In the genomic region with DNA sequence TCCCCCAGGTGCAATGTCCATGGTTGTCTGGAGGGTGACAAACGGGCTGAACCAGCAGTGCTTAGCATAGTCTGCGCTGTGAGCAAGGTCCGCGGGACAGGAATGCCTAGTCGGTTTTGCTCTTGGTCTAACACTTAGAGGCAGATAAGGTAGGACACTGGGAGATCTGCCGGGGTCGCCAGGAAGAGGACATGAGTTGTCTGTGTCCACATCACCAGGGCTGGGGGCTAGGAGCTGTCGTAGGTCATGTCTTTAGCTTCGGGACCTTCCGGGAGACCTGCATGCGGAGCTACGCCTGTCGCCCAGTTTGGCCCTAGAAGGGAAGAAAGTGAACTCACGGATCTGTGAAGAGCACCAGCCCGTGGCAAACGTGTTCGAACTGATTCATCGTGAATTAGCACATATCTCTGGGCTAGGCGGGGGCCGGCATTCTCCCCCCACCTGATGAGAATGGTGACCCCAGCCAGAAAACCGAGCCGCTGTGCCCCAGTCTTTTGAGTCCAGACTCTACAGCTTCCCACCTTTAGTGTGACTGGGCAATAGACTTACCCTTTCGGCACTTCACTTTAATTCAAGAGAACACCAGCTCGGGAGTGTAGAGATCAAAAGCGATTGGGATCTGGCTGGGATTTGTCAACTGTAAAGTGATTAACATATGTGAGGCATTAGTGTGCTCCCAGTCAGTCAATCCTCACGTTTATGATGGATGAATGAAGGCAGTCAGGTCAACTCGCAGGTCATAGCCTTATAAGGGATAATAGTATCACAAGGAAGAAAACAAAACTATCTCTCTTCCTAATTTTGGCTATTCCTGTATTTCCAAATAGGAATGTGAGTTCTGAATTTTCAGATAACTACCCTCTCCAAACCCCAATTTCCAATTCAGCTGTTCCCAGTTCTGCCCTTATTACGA, we compare ENCODE assay signal across 8 mouse cellular contexts. TPM values are rescaled to one million over a fixed set of nuclear protein-coding genes. Genes with fewer than 3 reads are reported as not detected.
DNase-seq lines count a peak whose midpoint lies in the region; ATAC-seq and TF ChIP-seq lines count a peak whose summit lies in the region.

No protein-coding gene starts in this region.

- no peak for TF ChIP-seq EP300 in stomach, postnatal 0 days (optimal IDR thresholded peaks at IDR 0.05)

- H3K27me3 ChIP-seq in spleen, adult 2 months (ENCODE audit: control insufficient read depth, insufficient read depth, low read length), result peaks cover 22% of the 10 kb centered on the region
- peaks cover 82% of the 10 kb centered on the region for H3K27me3 ChIP-seq in hindbrain, embryonic 13.5 days
- peaks cover 94% of the 10 kb centered on the region for H3K27me3 ChIP-seq in liver, embryonic 11.5 days (replicated peaks; ENCODE audit: control insufficient read depth, insufficient read depth, low read length)
- H3K27me3 ChIP-seq in stomach, postnatal 0 days (ENCODE audit: control insufficient read depth, insufficient read depth, low read length), result no peaks in the 10 kb centered on the region

- no peak for ATAC-seq in hindbrain, embryonic 13.5 days (ENCODE audit: low FRiP score)
- no peak for ATAC-seq in liver, embryonic 11.5 days (replicated peaks; ENCODE audit: low FRiP score)
- no peak for ATAC-seq in stomach, postnatal 0 days (ENCODE audit: low FRiP score, low TSS enrichment)

- H3K4me1 ChIP-seq in spleen, adult 2 months (ENCODE audit: control insufficient read depth, insufficient read depth, insufficient read length), result peaks cover 19% of the 10 kb centered on the region
- H3K4me1 ChIP-seq in hindbrain, embryonic 13.5 days (replicated peaks), result peaks cover 53% of the 10 kb centered on the region
- H3K4me1 ChIP-seq in liver, embryonic 11.5 days (replicated peaks; ENCODE audit: control insufficient read depth, insufficient read depth, low read length), result peaks cover 4% of the 10 kb centered on the region; the same call in 1 of the 2 replicates
- peaks cover 15% of the 10 kb centered on the region for H3K4me1 ChIP-seq in stomach, postnatal 0 days (replicated peaks; ENCODE audit: control insufficient read depth, insufficient read depth)

- peak overlapping the region; percentile 29; the same call in 1 of the 2 replicates for H3K4me3 ChIP-seq in spleen, adult 2 months (ENCODE audit: extremely low read depth, insufficient read depth, insufficient read length)
- peak overlapping the region; percentile 5; the same call in 1 of the 2 replicates for H3K4me3 ChIP-seq in hindbrain, embryonic 13.5 days
- H3K4me3 ChIP-seq in liver, embryonic 11.5 days (ENCODE audit: low read depth, low read length), result peak overlapping the region; percentile 34
- peak overlapping the region; percentile 54 for H3K4me3 ChIP-seq in stomach, postnatal 0 days (ENCODE audit: low read depth, low read length)

- TF ChIP-seq POLR2A in spleen, adult 2 months (IDR thresholded peaks at IDR 0.05; ENCODE audit: low read depth, low read length), result no peak

- 9% methylated on average over 28 of the region's 28 CpGs for WGBS in spleen, adult 2 months
- 4% methylated on average over 28 of the region's 28 CpGs for WGBS in hindbrain, embryonic 13.5 days
- WGBS in liver, embryonic 11.5 days, result 4% methylated on average over 28 of the region's 28 CpGs
- 19% methylated on average over 28 of the region's 28 CpGs for WGBS in stomach, postnatal 0 days

- no peaks in the 10 kb centered on the region for H3K9me3 ChIP-seq in hindbrain, embryonic 13.5 days
- H3K9me3 ChIP-seq in liver, embryonic 11.5 days (ENCODE audit: control insufficient read depth, low read length), result no peaks in the 10 kb centered on the region
- no peaks in the 10 kb centered on the region for H3K9me3 ChIP-seq in stomach, postnatal 0 days (ENCODE audit: control insufficient read depth, low read length)

- TF ChIP-seq CTCF in spleen, adult 2 months (IDR thresholded peaks at IDR 0.05; ENCODE audit: extremely low read depth, insufficient read depth, insufficient read length, insufficient replicate concordance), result no peak
- no peak for TF ChIP-seq CTCF in stomach, postnatal 0 days (IDR thresholded peaks at IDR 0.05; ENCODE audit: low read depth)

- no peak overlapping the region for H3K27ac ChIP-seq in spleen, adult 2 months (ENCODE audit: insufficient read depth, low read length)
- H3K27ac ChIP-seq in hindbrain, embryonic 13.5 days, result no peak overlapping the region
- no peak overlapping the region for H3K27ac ChIP-seq in liver, embryonic 11.5 days (ENCODE audit: low read depth, low read length)
- no peak overlapping the region for H3K27ac ChIP-seq in stomach, postnatal 0 days (replicated peaks)

- DNase-seq in spleen, adult 2 months (ENCODE audit: low read depth in 1 of 2, low spot score in 2 of 2), result no peak
- DNase-seq in spleen, postnatal 36 days (ENCODE audit: low spot score in 2 of 2), result no peak
- peak; percentile 42 for DNase-seq in liver, embryonic 11.5 days (ENCODE audit: low spot score)
- no peak for DNase-seq in stomach, postnatal 0 days (ENCODE audit: low spot score)
- no peak for DNase-seq in left cerebral cortex, postnatal 10 days (ENCODE audit: extremely low spot score in 1 of 2, low spot score in 2 of 2)
- DNase-seq in gastrocnemius, postnatal 36 days, result no peak
- no peak for DNase-seq in layer of hippocampus, postnatal 14 days (ENCODE audit: low spot score in 2 of 2)

- H3K4me2 ChIP-seq in hindbrain, embryonic 13.5 days, result peak overlapping the region; percentile 77
- peak overlapping the region; percentile 68 for H3K4me2 ChIP-seq in liver, embryonic 11.5 days
- peak overlapping the region; percentile 92 for H3K4me2 ChIP-seq in stomach, postnatal 0 days (replicated peaks; ENCODE audit: low read depth)

- H3K9ac ChIP-seq in hindbrain, embryonic 13.5 days, result no peak overlapping the region
- no peak overlapping the region for H3K9ac ChIP-seq in liver, embryonic 11.5 days (ENCODE audit: low read depth, low read length)
- no peak overlapping the region for H3K9ac ChIP-seq in stomach, postnatal 0 days (ENCODE audit: low read length)

- H3K36me3 ChIP-seq in spleen, adult 2 months (ENCODE audit: control insufficient read depth, insufficient read depth, low read length), result no peaks in the 10 kb centered on the region
- no peaks in the 10 kb centered on the region for H3K36me3 ChIP-seq in hindbrain, embryonic 13.5 days
- H3K36me3 ChIP-seq in liver, embryonic 11.5 days (ENCODE audit: control insufficient read depth, insufficient read depth, low read length), result no peaks in the 10 kb centered on the region
- no peaks in the 10 kb centered on the region for H3K36me3 ChIP-seq in stomach, postnatal 0 days (ENCODE audit: control insufficient read depth, insufficient read depth, low read length)

- intact Hi-C loops in left cerebral cortex, postnatal 10 days (cut with DNase I), result loop anchor here (10.0 kb wide), 1 partner anchor 462 kb away; no protein-coding TSS in a partner anchor
- intact Hi-C loops in gastrocnemius, postnatal 36 days (cut with DNase I), result no loop called here

RNA-seq across cellular contexts. Expression of gene Adm, which starts 1.0 kb away (rescaled TPM):
- 3.5 and 5.4 TPM in 2 replicates for polyA plus RNA-seq in spleen, adult 2 months (2012; rRNA removed)
- 3.0 and 3.9 TPM in 2 replicates for polyA plus RNA-seq in hindbrain, embryonic 13.5 days (2015; fragmentation: Nextera tagmentation; extraction: Ambion mirVana)
- 8.8 and 10.6 TPM in 2 replicates for polyA plus RNA-seq in liver, embryonic 11.5 days (2014; fragmentation: Nextera tagmentation; extraction: Ambion mirVana)
- 4.3 and 4.6 TPM in 2 replicates for polyA plus RNA-seq in stomach, postnatal 0 days (2015; fragmentation: Nextera tagmentation; extraction: Ambion mirVana)
- 1 to 10 TPM; 1.5 to 3.4 TPM for total RNA-seq in left cerebral cortex, postnatal 10 days (2021)
- total RNA-seq in gastrocnemius, postnatal 36 days (2021), result 1 to 10 TPM; 1.7 to 2.9 TPM
- total RNA-seq in layer of hippocampus, postnatal 14 days (2021), result 1 to 10 TPM; 1.5 to 2.4 TPM

RNA-seq across cellular contexts. Expression of gene Sbf2, which starts 11.7 kb away (rescaled TPM):
- 5.0 and 5.5 TPM in 2 replicates for polyA plus RNA-seq in spleen, adult 2 months (2012; rRNA removed)
- 60.3 and 62.1 TPM in 2 replicates for polyA plus RNA-seq in hindbrain, embryonic 13.5 days (2015; fragmentation: Nextera tagmentation; extraction: Ambion mirVana)
- polyA plus RNA-seq in liver, embryonic 11.5 days (2014; fragmentation: Nextera tagmentation; extraction: Ambion mirVana), result 13.8 and 14.6 TPM in 2 replicates
- polyA plus RNA-seq in stomach, postnatal 0 days (2015; fragmentation: Nextera tagmentation; extraction: Ambion mirVana), result 14.8 and 14.9 TPM in 2 replicates
- 10 to 100 TPM; 78.8 to 81.4 TPM for total RNA-seq in left cerebral cortex, postnatal 10 days (2021)
- 10 to 100 TPM in 1 of 2 experiments, 1 to 10 TPM in 1; 9.2 to 11.7 TPM for total RNA-seq in gastrocnemius, postnatal 36 days (2021)
- total RNA-seq in layer of hippocampus, postnatal 14 days (2021), result 10 to 100 TPM; 76.7 to 81.4 TPM
